Mouse (Mus musculus) heart, postnatal 0 days (tissue): ENCODE data around the gene Rfwd3.
"Not testable (repeated sequence)": the region's sequence is repeated elsewhere in the genome, so short reads cannot be mapped to it uniquely, and the experiment has no call there.

ENCODE experiments used
- CTCF ChIP-seq: IDR thresholded peaks from 2 replicates; pipeline ENCODE4 v1.5.1; 2016; ENCODE audit warnings: antibody characterized with exemption, control low read depth, low read depth
- EP300 ChIP-seq: IDR thresholded peaks from 2 replicates; pipeline ENCODE4 v1.6.1; 2016; ENCODE audit warnings: antibody characterized with exemption, low read depth

DNA sequence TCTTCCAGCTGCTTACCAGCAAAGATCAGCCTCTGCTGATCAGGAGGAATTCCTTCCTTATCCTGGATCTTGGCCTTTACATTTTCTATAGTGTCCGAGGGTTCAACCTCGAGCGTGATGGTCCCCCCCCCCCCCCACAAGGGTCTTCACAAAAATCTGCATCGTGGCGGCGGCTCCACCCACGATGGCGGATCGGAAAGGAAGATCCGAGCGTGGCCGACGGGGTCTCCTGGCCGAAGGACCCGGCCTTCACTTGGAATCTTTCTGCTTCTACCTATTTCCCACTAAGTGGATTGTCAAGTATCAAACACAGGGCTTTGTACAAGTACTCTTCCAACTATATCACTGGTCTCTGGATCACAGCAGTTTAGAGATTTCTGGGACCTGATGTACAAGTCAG, 10.0 kb upstream of the Rfwd3 start:
- TF ChIP-seq CTCF, EP300: not testable (repeated sequence)
